Mouse (Mus musculus) testis, adult 2 months (tissue): ENCODE data around the gene Cd101.

Experiments used
- CTCF ChIP-seq: fragments of 200-500 bp; IDR thresholded peaks from 2 replicates; pipeline ENCODE4 v1.5.1; 2012; ENCODE audit warnings: low read depth, mild to moderate bottlenecking, inconsistent platforms, low read length, moderate library complexity; ENCODE audit not compliant: control insufficient read depth, insufficient read depth, insufficient replicate concordance
- POLR2A ChIP-seq: fragments of 200-500 bp; IDR thresholded peaks from 2 replicates; pipeline ENCODE4 v1.6.1; 2012; ENCODE audit warnings: low read depth, mild to moderate bottlenecking, inconsistent platforms, low read length, moderate library complexity; ENCODE audit not compliant: control insufficient read depth

DNA sequence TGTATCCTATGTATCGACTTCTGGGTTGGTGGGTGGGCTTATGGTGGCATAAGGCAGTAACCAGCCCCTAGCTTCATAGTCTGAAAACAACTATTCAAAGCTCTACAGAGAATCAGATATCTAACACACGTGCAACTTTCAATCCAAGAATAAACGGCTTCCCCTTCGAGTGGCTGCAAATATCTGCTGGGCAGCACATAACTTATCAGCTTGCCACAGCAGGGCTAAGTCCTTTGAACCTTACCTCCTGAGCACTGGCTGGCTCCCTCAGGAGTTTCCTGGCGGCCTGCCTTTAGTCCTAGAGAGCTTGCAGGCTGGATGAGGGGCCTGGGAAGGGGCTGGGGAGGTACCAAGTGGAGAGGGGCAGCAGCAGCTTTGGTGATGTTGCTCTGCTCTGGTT is 68.3 kb downstream of the Cd101 start:
- TF ChIP-seq POLR2A (no peak), CTCF (no peak)
